Mouse (Mus musculus) heart, embryonic 12.5 days (tissue): ENCODE results near the gene Rab42. TPM values are rescaled to one million over a fixed set of nuclear protein-coding genes. Genes with fewer than 3 reads are reported as not detected.

Experiments used
- ATAC-seq: fragments of 200-750 bp; cut with Nextera tagmentation; 2 replicates; pipeline ENCODE4 v1.8.0; 2017; ENCODE audit warnings: moderate TSS enrichment, moderate library complexity; ENCODE audit not compliant: insufficient number of reproducible peaks, low FRiP score
- H3K27ac ChIP-seq: fragments of 300-500 bp; sonication (generic); 2 replicates; pipeline ENCODE4 v1.5.1; 2016; ENCODE audit warnings: mild to moderate bottlenecking, moderate library complexity; ENCODE audit not compliant: poor library complexity, severe bottlenecking
- H3K27me3 ChIP-seq: fragments of 300-500 bp; sonication (generic); replicated peaks from 2 replicates; pipeline ENCODE4 v1.6.1; 2016; ENCODE audit warnings: mild to moderate bottlenecking, moderate library complexity
- H3K36me3 ChIP-seq: fragments of 300-500 bp; sonication (generic); 2 replicates; pipeline ENCODE4 v1.6.1; 2016; ENCODE audit warnings: mild to moderate bottlenecking, moderate library complexity
- H3K4me1 ChIP-seq: fragments of 300-500 bp; sonication (generic); replicated peaks from 2 replicates; pipeline ENCODE4 v1.6.1; 2016; ENCODE audit warnings: mild to moderate bottlenecking
- H3K4me2 ChIP-seq: fragments of 300-500 bp; sonication (generic); 2 replicates; pipeline ENCODE4 v1.6.1; 2016; ENCODE audit warnings: mild to moderate bottlenecking, moderate library complexity
- H3K4me3 ChIP-seq: fragments of 300-500 bp; sonication (generic); 2 replicates; pipeline ENCODE4 v1.5.1; 2016; ENCODE audit warnings: mild to moderate bottlenecking
- H3K9ac ChIP-seq: fragments of 300-500 bp; sonication (generic); 2 replicates; pipeline ENCODE4 v1.6.1; 2016; ENCODE audit warnings: mild to moderate bottlenecking, moderate library complexity
- H3K9me3 ChIP-seq: fragments of 300-500 bp; sonication (generic); replicated peaks from 2 replicates; pipeline ENCODE4 v1.6.1; 2016; ENCODE audit warnings: mild to moderate bottlenecking, moderate library complexity
- WGBS: fragments of 180-500 bp; shearing (Covaris S2); methylation state at CpG from one replicate; pipeline ENCODE4 v1.1.7; 2016; 5-methylcytosine and 5-hydroxymethylcytosine counted together
- polyA plus RNA-seq: library from polyadenylated mRNA; unstranded; fragments of >200 nt; fragmentation: Nextera tagmentation; extraction: Ambion mirVana; gene quantifications from 2 replicates; pipeline ENCODE4 v1.2.1, GENCODE M21; 2016

Gene Rab42
- polyA plus RNA-seq, 1 experiment from 2014 or later: 1.1 TPM

- H3K9me3 ChIP-seq: no peaks in the 10 kb centered on the region
- H3K4me1 ChIP-seq: peaks cover 24% of the 10 kb centered on the region
- WGBS: 6% methylated on average over 13 of the region's 13 CpGs
- H3K4me3 ChIP-seq: peak overlapping the region; percentile 82
- peak overlapping the region; percentile 50; the same call in 1 of the 2 replicates for H3K27ac ChIP-seq
- no peaks in the 10 kb centered on the region for H3K27me3 ChIP-seq
- H3K9ac ChIP-seq: peak overlapping the region; percentile 86
- peak overlapping the region; percentile 99 for H3K4me2 ChIP-seq
- 0 out of 2 replicates have a peak, but pooled peaks have one; percentile 18 for ATAC-seq
- H3K36me3 ChIP-seq: peaks cover 10% of the 10 kb centered on the region
These were observed 41.4 kb upstream of the Rab42 start for GRCm38 (mm10) chr4:132344403-132345134.

DNA sequence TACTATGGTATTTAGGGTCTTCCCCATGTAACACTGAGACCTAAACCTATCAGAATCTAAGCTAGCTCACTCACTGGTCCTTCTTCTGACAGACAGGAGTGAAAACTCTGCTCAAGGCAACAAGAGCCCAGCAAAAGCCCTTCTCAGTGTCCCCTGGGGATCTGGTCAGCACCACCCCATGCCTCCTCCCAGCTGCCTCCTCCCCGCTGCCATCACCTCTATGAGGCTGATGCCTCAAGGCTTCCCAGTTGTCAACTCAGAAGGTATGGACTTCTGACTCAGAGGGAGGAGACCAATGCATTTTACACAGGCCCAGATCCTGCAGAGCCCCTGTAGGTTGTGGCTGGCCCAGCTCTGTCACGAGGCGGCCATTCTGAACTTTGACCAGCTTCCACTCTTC is 38.3 kb upstream of the Rab42 start:
- Histone ChIP-seq H3K4me2 (no peak overlapping the region), H3K36me3 (peaks cover 36% of the 10 kb centered on the region), H3K9me3 (no peaks in the 10 kb centered on the region), H3K4me1 (peaks cover 24% of the 10 kb centered on the region), H3K27me3 (no peaks in the 10 kb centered on the region), H3K9ac (no peak overlapping the region), H3K4me3 (no peak overlapping the region), H3K27ac (no peak overlapping the region)
- WGBS: 82% methylated on average over 3 of the region's 3 CpGs
- ATAC-seq: no peak

DNA sequence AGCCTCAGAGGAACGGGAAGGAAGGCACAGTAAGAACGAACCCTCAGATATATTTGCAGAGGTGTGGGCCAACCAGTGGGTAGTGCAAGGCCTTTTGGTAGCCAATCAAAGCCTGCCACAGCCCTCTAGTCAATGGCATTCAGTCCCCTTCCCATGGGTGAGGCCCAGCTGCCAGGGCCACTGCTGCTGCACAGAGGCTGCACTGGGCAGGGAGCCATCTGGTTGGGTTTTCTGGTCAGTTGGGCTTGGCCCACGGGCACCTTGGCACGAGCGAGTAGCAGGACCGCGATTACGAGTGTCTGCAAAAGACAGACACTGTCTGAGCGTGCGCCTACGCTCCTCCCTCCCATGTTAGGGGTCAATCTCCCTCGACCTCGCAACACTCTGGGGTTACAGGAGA is 35.8 kb upstream of the Rab42 start:
- Histone ChIP-seq H3K9ac (no peak overlapping the region), H3K4me3 (no peak overlapping the region), H3K9me3 (no peaks in the 10 kb centered on the region), H3K27me3 (no peaks in the 10 kb centered on the region), H3K27ac (no peak overlapping the region), H3K4me2 (no peak overlapping the region), H3K4me1 (peaks cover 14% of the 10 kb centered on the region), H3K36me3 (peaks cover 57% of the 10 kb centered on the region)
- 83% methylated on average over 13 of the region's 13 CpGs for WGBS
- ATAC-seq: no peak

DNA sequence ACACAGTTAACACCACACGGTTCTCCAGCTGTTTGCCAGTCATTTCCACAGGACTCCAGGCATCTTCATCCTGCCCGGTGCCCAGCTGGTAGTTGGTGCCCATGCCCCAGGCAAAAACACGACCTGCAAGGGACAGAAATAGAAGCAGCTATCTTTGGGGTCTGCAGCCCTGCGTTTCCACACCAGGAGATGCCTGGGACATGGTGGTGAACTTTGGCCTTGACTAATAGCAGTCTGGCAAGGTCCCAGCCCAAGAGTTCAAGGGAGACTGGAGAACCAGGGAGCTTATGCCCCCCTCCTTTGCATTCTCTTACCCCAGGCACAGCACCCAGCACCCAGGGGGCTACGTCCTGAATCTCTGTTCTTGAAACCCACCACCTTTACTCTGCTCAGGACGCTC is 29.7 kb upstream of the Rab42 start:
- H3K27ac ChIP-seq: no peak overlapping the region
- peaks cover 58% of the 10 kb centered on the region for H3K36me3 ChIP-seq
- ATAC-seq: no peak
- H3K4me2 ChIP-seq: no peak overlapping the region
- peaks cover 13% of the 10 kb centered on the region for H3K4me1 ChIP-seq
- 72% methylated on average over 6 of the region's 6 CpGs for WGBS
- no peaks in the 10 kb centered on the region for H3K9me3 ChIP-seq
- H3K9ac ChIP-seq: no peak overlapping the region
- no peaks in the 10 kb centered on the region for H3K27me3 ChIP-seq
- no peak overlapping the region for H3K4me3 ChIP-seq

GRCm38 (mm10) chr4:132331960-132332359 is 28.8 kb upstream of the Rab42 start:
- H3K4me3 ChIP-seq: no peak overlapping the region
- H3K27me3 ChIP-seq: no peaks in the 10 kb centered on the region
- peaks cover 13% of the 10 kb centered on the region for H3K4me1 ChIP-seq
- no peaks in the 10 kb centered on the region for H3K9me3 ChIP-seq
- H3K36me3 ChIP-seq: peaks cover 51% of the 10 kb centered on the region
- 79% methylated on average over 3 of the region's 3 CpGs for WGBS
- no peak overlapping the region for H3K9ac ChIP-seq
- no peak overlapping the region for H3K4me2 ChIP-seq
- ATAC-seq: no peak
- no peak overlapping the region for H3K27ac ChIP-seq

GRCm38 (mm10) chr4:132329835-132330354 is 26.7 kb upstream of the Rab42 start:
- no peaks in the 10 kb centered on the region for H3K9me3 ChIP-seq
- no peak for ATAC-seq
- 8% methylated on average over 10 of the region's 10 CpGs for WGBS
- peak overlapping the region; percentile 91; the same call in 1 of the 2 replicates for H3K27ac ChIP-seq
- peak overlapping the region; percentile 94 for H3K9ac ChIP-seq
- H3K4me1 ChIP-seq: peaks cover 13% of the 10 kb centered on the region
- H3K4me2 ChIP-seq: peak overlapping the region; percentile 76
- H3K36me3 ChIP-seq: peaks cover 47% of the 10 kb centered on the region
- peak overlapping the region; percentile 88 for H3K4me3 ChIP-seq
- no peaks in the 10 kb centered on the region for H3K27me3 ChIP-seq

- H3K27me3 ChIP-seq: no peaks in the 10 kb centered on the region
- peaks cover 13% of the 10 kb centered on the region for H3K4me1 ChIP-seq
- no peaks in the 10 kb centered on the region for H3K9me3 ChIP-seq
- ATAC-seq: peak; percentile 97
- H3K36me3 ChIP-seq: peaks cover 47% of the 10 kb centered on the region
- peak within 1 kb of the TSS; percentile 94 for H3K9ac ChIP-seq
- H3K4me2 ChIP-seq: peak within 1 kb of the TSS; percentile 76
- H3K4me3 ChIP-seq: peak within 1 kb of the TSS; percentile 88
- WGBS: under 1% methylated on average over 52 of the region's 52 CpGs
- H3K27ac ChIP-seq: peak within 1 kb of the TSS; percentile 91
These were observed 26.1 kb upstream of the Rab42 start, which contains the start of gene Trnau1ap for GRCm38 (mm10) chr4:132329115-132329834. TSS of gene Trnau1ap (minus strand) at chr4:132329538.

DNA sequence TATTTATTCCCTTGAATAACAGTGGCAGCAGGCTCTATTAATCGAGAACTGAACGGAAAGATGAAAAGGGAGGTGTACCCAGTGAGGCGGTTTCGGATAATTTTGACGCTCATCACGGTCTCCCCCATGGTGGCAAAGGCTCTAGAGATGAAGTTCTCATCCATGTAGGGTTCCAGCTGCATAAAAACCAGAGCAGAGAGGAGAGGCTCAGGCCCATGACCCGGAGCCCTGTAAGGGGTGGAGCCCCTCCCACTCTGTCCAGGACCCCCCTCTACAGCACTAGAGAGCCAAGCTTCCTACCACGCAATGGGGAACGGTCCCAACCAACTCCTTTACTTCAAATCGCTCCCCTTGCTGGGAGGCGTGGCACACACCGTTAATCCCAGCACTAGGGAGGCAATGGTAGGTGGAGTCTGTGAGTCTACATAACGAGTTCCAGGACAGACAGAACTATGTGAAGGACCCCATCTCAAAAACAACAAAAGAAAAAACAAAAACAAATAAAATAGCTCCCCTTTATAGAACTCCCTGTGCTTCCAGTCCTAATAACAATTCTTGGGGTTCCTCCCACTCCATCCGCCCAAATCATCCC is 25.3 kb upstream of the Rab42 start:
- 50% methylated on average over 14 of the region's 14 CpGs for WGBS
- Histone ChIP-seq H3K4me2 (peak overlapping the region; percentile 76), H3K4me1 (peaks cover 13% of the 10 kb centered on the region), H3K36me3 (peaks cover 47% of the 10 kb centered on the region), H3K27me3 (no peaks in the 10 kb centered on the region), H3K27ac (0 out of 2 replicates have a peak overlapping the region, but pooled peaks have one; percentile 91), H3K9me3 (no peaks in the 10 kb centered on the region), H3K9ac (peak overlapping the region; percentile 94), H3K4me3 (peak overlapping the region; percentile 88)
- ATAC-seq: no peak

GRCm38 (mm10) chr4:132326481-132326880 is 23.3 kb upstream of the Rab42 start:
- no peak overlapping the region for H3K4me3 ChIP-seq
- no peak overlapping the region for H3K4me2 ChIP-seq
- H3K27me3 ChIP-seq: no peaks in the 10 kb centered on the region
- no peak overlapping the region for H3K27ac ChIP-seq
- WGBS: 78% methylated on average over 5 of the region's 5 CpGs
- H3K36me3 ChIP-seq: peaks cover 41% of the 10 kb centered on the region
- H3K4me1 ChIP-seq: peaks cover 9% of the 10 kb centered on the region
- H3K9ac ChIP-seq: no peak overlapping the region
- ATAC-seq: no peak
- H3K9me3 ChIP-seq: no peaks in the 10 kb centered on the region

DNA sequence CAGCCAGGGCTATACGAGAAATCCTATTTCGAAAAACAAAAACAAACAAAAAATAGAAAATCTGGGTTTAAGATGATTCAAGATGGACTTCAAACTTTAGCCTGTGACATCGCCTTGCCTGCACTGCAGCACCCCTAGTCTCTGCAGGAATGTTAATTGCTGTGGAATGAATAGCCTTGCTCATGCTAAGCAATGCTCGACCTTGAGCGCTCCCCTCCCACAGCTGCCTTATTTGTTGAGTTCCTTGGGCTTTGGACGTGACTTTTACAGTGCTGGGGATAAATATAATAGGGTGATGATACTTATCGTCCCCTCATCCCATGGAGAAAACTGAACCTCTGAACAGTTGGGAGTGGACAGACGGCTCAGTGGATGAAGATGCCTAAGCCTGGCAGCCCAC is 12.5 kb upstream of the Rab42 start:
- Histone ChIP-seq H3K4me2 (no peak overlapping the region), H3K9ac (no peak overlapping the region), H3K27ac (peak overlapping the region; percentile 55; the same call in 1 of the 2 replicates), H3K4me3 (no peak overlapping the region), H3K27me3 (no peaks in the 10 kb centered on the region), H3K9me3 (no peaks in the 10 kb centered on the region), H3K4me1 (peaks cover 6% of the 10 kb centered on the region; the same call in 1 of the 2 replicates), H3K36me3 (peaks cover 74% of the 10 kb centered on the region)
- WGBS: 74% methylated on average over 8 of the region's 8 CpGs
- ATAC-seq: no peak

GRCm38 (mm10) chr4:132312627-132313026 is 9.4 kb upstream of the Rab42 start:
- WGBS: 86% methylated on average over 5 of the region's 5 CpGs
- H3K27ac ChIP-seq: no peak overlapping the region
- ATAC-seq: no peak
- H3K4me2 ChIP-seq: no peak overlapping the region
- H3K27me3 ChIP-seq: no peaks in the 10 kb centered on the region
- H3K9me3 ChIP-seq: no peaks in the 10 kb centered on the region
- no peak overlapping the region for H3K9ac ChIP-seq
- peaks cover 14% of the 10 kb centered on the region for H3K4me1 ChIP-seq
- no peak overlapping the region for H3K4me3 ChIP-seq
- peaks cover 60% of the 10 kb centered on the region for H3K36me3 ChIP-seq
